Mouse (Mus musculus): Measurements from ENCODE around the gene Depdc7. TPM values are rescaled to one million over a fixed set of nuclear protein-coding genes. Genes with fewer than 3 reads are reported as not detected.
A peak's percentile ranks its signal among the peaks of the same experiment; 100 is the strongest.

Gene Depdc7
- polyA plus RNA-seq, 1 experiment: 1.7 TPM

DNA sequence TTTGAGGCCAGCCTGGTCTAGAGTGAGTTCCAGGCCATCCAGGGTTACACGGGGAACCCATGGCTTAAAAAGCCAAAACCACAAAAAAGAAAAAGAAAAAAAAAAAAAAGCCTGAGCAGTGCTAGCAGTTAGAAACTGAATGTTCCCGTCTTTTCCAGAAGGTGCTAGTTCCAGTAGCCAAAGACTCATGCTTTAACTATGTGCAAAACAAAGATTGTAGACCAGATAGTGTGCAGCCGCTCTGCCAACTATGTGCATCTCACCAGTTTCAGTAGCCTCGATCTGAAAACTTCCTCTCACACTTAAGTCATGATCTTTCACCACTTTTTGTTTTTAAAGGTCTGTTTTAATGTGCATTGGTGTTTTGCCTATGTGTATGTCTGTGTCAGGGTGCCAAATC lies 24.9 kb downstream of the Depdc7 start:
- H3K36me3 ChIP-seq (replicated peaks; ENCODE audit: low read length): peaks cover 2% of the 10 kb centered on the region
- no peaks in the 10 kb centered on the region for H3K9me3 ChIP-seq
- no peak overlapping the region for H3K4me3 ChIP-seq (replicated peaks)
- H3K4me1 ChIP-seq: peaks cover 42% of the 10 kb centered on the region
- no peak for TF ChIP-seq GATA1 (IDR thresholded peaks at IDR 0.05; ENCODE audit: borderline replicate concordance, low read length)
- no peak for TF ChIP-seq FLI1 (IDR thresholded peaks at IDR 0.05; ENCODE audit: low read length)
- no peaks in the 10 kb centered on the region for H3K27me3 ChIP-seq (replicated peaks)

- peak overlapping the region; percentile 31 for H3K4me3 ChIP-seq (replicated peaks)
- no peaks in the 10 kb centered on the region for H3K9me3 ChIP-seq
- no peaks in the 10 kb centered on the region for H3K27me3 ChIP-seq (replicated peaks)
- peaks cover 47% of the 10 kb centered on the region for H3K4me1 ChIP-seq
- H3K36me3 ChIP-seq (replicated peaks; ENCODE audit: low read length): peaks cover 2% of the 10 kb centered on the region
- no peak for TF ChIP-seq GATA1 (IDR thresholded peaks at IDR 0.05; ENCODE audit: borderline replicate concordance, low read length)
- no peak for TF ChIP-seq FLI1 (IDR thresholded peaks at IDR 0.05; ENCODE audit: low read length)
Observed at GRCm38 (mm10) chr2:104717231-104717735, 25.4 kb downstream of the Depdc7 start.

GRCm38 (mm10) chr2:104716279-104716678 lies 26.4 kb downstream of the Depdc7 start, which contains the start of gene Pin1rt1:
Gene Pin1rt1 (minus strand): TSS chr2:104716379.
- peaks cover 43% of the 10 kb centered on the region for H3K4me1 ChIP-seq
- peak within 1 kb of the TSS; percentile 34 for H3K4me3 ChIP-seq (replicated peaks)
- H3K36me3 ChIP-seq (replicated peaks; ENCODE audit: low read length): peaks cover 2% of the 10 kb centered on the region
- H3K9me3 ChIP-seq: no peaks in the 10 kb centered on the region
- TF ChIP-seq GATA1 (IDR thresholded peaks at IDR 0.05; ENCODE audit: borderline replicate concordance, low read length) (no peak), FLI1 (IDR thresholded peaks at IDR 0.05; ENCODE audit: low read length) (no peak)
- no peaks in the 10 kb centered on the region for H3K27me3 ChIP-seq (replicated peaks)

DNA sequence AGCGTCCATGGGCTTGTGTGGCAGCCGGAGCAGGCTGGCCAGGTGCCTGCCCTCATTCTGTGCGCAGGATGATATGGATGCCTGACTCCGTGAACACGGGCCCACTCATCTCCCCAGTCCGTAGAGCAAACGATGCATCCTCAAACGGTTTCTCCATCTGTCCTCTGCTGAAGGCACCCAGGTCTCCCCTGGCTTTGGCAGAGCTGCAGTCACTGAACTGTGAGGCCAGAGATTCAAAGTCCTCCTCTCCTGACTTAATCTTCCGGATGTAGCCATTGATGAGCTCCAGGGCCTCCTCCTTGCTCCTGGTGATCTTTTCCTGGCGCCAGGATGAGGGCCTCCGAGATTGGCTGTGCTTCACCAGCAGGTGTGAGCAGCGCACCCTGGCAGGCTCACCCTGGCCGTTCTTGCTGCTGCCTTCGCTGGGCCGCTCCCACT lies 28.4 kb downstream of the Depdc7 start:
- Histone ChIP-seq H3K36me3 (replicated peaks; ENCODE audit: low read length) (peaks cover 6% of the 10 kb centered on the region), H3K9me3 (no peaks in the 10 kb centered on the region), H3K4me1 (peaks cover 51% of the 10 kb centered on the region), H3K27me3 (replicated peaks) (no peaks in the 10 kb centered on the region), H3K4me3 (replicated peaks) (peak overlapping the region; percentile 28)
- TF ChIP-seq FLI1 (IDR thresholded peaks at IDR 0.05; ENCODE audit: low read length): no peak
- TF ChIP-seq GATA1 (IDR thresholded peaks at IDR 0.05; ENCODE audit: borderline replicate concordance, low read length): no peak

- H3K4me3 ChIP-seq (replicated peaks): peak overlapping the region; percentile 93
- no peaks in the 10 kb centered on the region for H3K27me3 ChIP-seq (replicated peaks)
- H3K4me1 ChIP-seq: peaks cover 58% of the 10 kb centered on the region
- no peak for TF ChIP-seq FLI1 (IDR thresholded peaks at IDR 0.05; ENCODE audit: low read length)
- H3K36me3 ChIP-seq (replicated peaks; ENCODE audit: low read length): peaks cover 20% of the 10 kb centered on the region
- no peaks in the 10 kb centered on the region for H3K9me3 ChIP-seq
Observed at GRCm38 (mm10) chr2:104712486-104712809, 30.2 kb downstream of the Depdc7 start.

GRCm38 (mm10) chr2:104711585-104712485 lies 30.8 kb downstream of the Depdc7 start, which contains the start of gene Tcp11l1:
Gene Tcp11l1 (minus strand): TSS chr2:104712169.
- Histone ChIP-seq H3K4me3 (replicated peaks) (peak within 1 kb of the TSS; percentile 93), H3K36me3 (replicated peaks; ENCODE audit: low read length) (peaks cover 23% of the 10 kb centered on the region), H3K4me1 (peaks cover 55% of the 10 kb centered on the region), H3K9me3 (no peaks in the 10 kb centered on the region), H3K27me3 (replicated peaks) (no peaks in the 10 kb centered on the region)
- TF ChIP-seq GATA1 (IDR thresholded peaks at IDR 0.05; ENCODE audit: borderline replicate concordance, low read length): no peak
- no peak for TF ChIP-seq FLI1 (IDR thresholded peaks at IDR 0.05; ENCODE audit: low read length)

GRCm38 (mm10) chr2:104710670-104711370 lies 31.9 kb downstream of the Depdc7 start:
- H3K9me3 ChIP-seq: no peaks in the 10 kb centered on the region
- peaks cover 47% of the 10 kb centered on the region for H3K4me1 ChIP-seq
- TF ChIP-seq FLI1 (IDR thresholded peaks at IDR 0.05; ENCODE audit: low read length) (no peak), GATA1 (IDR thresholded peaks at IDR 0.05; ENCODE audit: borderline replicate concordance, low read length) (peak; percentile 24; the same call in 1 of the 3 replicates)
- no peaks in the 10 kb centered on the region for H3K27me3 ChIP-seq (replicated peaks)
- H3K36me3 ChIP-seq (replicated peaks; ENCODE audit: low read length): peaks cover 33% of the 10 kb centered on the region
- H3K4me3 ChIP-seq (replicated peaks): peak overlapping the region; percentile 93

DNA sequence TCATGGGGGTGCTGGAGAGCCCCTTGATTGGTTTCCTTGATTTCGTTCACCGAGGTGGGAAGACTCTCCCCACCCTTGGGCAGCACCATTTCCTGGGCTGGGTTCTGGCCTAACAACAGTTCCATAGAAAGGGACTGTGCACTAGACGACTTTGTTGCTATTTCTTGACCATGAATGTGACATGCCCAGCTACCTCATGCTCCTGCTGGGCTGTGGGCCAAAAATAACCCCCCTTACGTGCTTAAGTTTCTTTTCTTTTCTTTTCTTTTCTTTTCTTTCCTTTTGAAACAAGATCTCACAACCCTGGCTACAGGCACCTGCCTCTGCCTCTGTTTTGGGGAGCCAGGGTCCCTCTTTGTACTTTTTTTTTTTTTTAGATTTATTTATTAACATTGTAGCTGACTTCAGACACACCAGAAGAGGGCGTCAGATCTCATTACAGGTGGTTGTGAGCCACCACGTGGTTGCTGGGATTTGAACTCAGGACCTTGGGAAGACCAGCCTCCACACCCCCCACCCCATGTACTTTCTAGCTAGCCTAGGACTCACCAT lies 32.8 kb downstream of the Depdc7 start:
- Histone ChIP-seq H3K4me1 (peaks cover 47% of the 10 kb centered on the region), H3K4me3 (replicated peaks) (peak overlapping the region; percentile 93), H3K27me3 (replicated peaks) (no peaks in the 10 kb centered on the region), H3K36me3 (replicated peaks; ENCODE audit: low read length) (peaks cover 43% of the 10 kb centered on the region), H3K9me3 (no peaks in the 10 kb centered on the region)
- TF ChIP-seq FLI1 (IDR thresholded peaks at IDR 0.05; ENCODE audit: low read length) (no peak), GATA1 (IDR thresholded peaks at IDR 0.05; ENCODE audit: borderline replicate concordance, low read length) (no peak)

DNA sequence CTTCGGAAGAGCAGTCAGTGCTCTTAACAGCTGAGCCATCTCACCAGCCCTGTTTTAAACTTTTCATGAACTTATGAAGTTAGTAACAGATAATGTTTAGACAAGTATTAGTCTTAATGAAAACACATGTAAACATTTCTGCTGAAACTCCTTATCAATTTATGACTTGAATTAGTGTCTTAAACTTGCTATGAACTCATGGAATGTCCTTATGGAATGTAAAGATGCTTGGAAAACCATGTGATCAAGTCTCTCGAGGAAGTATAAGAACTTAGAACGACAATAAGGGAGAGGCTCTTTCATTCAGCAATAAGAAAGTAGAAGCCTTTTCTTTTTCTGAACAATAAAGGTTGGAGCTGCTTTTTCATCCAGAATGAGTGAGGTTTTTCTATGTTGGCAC lies 38.3 kb downstream of the Depdc7 start:
- H3K36me3 ChIP-seq (replicated peaks; ENCODE audit: low read length): peaks cover 82% of the 10 kb centered on the region
- no peaks in the 10 kb centered on the region for H3K27me3 ChIP-seq (replicated peaks)
- H3K4me1 ChIP-seq: peaks cover 26% of the 10 kb centered on the region
- no peak overlapping the region for H3K4me3 ChIP-seq (replicated peaks)
- TF ChIP-seq GATA1 (IDR thresholded peaks at IDR 0.05; ENCODE audit: borderline replicate concordance, low read length): no peak
- TF ChIP-seq FLI1 (IDR thresholded peaks at IDR 0.05; ENCODE audit: low read length): no peak
- no peaks in the 10 kb centered on the region for H3K9me3 ChIP-seq

All from megakaryocyte, embryonic 14.5 days (primary cell).